Mouse (Mus musculus): ENCODE data around the gene Cdipt. TPM values are rescaled to one million over a fixed set of nuclear protein-coding genes. Genes with fewer than 3 reads are reported as not detected.

Cdipt gene
- polyA plus RNA-seq, 1 experiment from 2014 or later: 89.1 TPM

DNA sequence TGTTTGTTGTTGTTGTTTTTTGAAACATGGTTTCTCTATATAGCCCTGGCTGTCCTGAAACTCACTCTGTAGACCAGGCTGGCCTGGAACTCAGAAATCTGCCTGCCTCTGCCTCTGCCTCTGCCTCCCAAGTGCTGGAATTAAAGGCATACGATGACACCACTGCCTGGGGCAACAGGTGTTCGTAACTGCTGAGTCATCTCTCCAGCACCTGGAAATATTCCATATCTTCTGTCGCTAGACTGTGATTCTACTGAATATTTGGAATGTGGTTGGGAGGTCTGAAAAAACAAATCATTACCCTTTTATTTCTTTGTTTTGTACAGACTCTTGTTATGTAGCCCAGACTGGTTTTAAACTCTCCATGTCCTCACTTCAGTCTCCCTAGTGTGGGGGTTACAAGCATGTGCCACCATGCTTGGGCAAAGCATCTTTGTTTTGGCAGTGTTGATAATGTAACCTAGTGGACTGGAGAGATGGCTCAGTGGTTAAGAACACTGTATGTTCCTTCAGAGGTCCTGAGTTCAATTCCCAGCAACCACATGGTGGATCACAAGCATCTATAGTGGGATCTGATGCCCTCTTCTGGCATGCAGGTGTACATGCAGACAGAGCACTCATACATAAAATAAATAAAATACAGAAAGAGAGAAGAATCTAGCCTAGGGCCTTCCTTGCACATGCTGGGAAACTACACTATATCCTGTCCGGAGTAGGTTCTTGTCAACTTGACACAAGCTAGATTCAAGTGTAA is 28.6 kb downstream of the Cdipt start:
- no peak overlapping the region for H3K4me2 ChIP-seq (replicated peaks; ENCODE audit: low read depth, low read length)
- H3K36me3 ChIP-seq (ENCODE audit: control insufficient read depth, insufficient read depth, low read length): no peaks in the 10 kb centered on the region
- H3K27me3 ChIP-seq (ENCODE audit: control insufficient read depth, insufficient read depth, low read length): no peaks in the 10 kb centered on the region
- H3K4me3 ChIP-seq (ENCODE audit: low read length): no peak overlapping the region
- no peaks in the 10 kb centered on the region for H3K9me3 ChIP-seq (ENCODE audit: control insufficient read depth, low read length)
- ATAC-seq (ENCODE audit: low FRiP score, low TSS enrichment): no peak
- H3K4me1 ChIP-seq (ENCODE audit: control insufficient read depth, insufficient read depth, low read length): peaks cover 4% of the 10 kb centered on the region
- WGBS: 88% methylated on average over 4 of the region's 4 CpGs
- no peak overlapping the region for H3K9ac ChIP-seq (ENCODE audit: low read depth, low read length)
- no peak overlapping the region for H3K27ac ChIP-seq (ENCODE audit: low read depth, low read length)

DNA sequence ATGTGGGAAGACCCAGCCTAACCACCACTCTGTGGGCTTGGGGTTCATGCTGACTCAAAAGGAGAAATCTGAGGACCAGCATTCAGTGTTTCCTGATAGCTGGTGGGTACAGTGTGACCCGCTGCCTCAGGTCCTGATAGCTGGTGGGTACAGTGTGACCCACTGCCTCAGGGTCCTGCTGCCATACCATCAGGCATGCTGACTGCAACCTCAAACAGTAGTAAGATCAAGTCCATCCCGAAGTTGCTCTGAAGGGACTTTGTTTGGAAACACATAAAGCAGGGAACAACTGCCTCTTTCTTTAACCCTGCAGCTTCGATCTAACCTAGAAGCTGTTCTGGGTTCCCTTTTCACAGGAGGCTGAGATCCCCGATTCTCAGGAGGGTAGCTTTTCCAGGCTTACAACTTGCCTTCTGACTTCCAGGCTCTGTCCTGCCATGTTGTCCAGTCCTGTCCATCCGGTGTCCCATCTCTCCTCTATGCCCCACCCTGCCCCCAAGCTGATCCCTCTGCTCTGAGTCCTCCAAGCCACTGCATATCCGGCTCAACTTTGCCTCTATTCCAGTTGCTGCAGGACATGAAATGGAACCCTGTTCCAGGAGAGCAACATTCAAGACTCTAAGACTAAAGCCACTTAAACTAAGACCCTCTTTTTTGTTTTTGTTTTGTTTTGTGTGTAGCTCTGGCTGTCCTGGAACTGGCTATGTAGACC is 31.8 kb downstream of the Cdipt start:
- H3K36me3 ChIP-seq (ENCODE audit: control insufficient read depth, insufficient read depth, low read length): peaks cover 4% of the 10 kb centered on the region; the same call in 1 of the 2 replicates
- H3K27ac ChIP-seq (ENCODE audit: low read depth, low read length): no peak overlapping the region
- H3K4me2 ChIP-seq (replicated peaks; ENCODE audit: low read depth, low read length): no peak overlapping the region
- no peak for ATAC-seq (ENCODE audit: low FRiP score, low TSS enrichment)
- no peak overlapping the region for H3K9ac ChIP-seq (ENCODE audit: low read depth, low read length)
- 86% methylated on average over 6 of the region's 6 CpGs for WGBS
- no peak overlapping the region for H3K4me3 ChIP-seq (ENCODE audit: low read length)
- H3K4me1 ChIP-seq (ENCODE audit: control insufficient read depth, insufficient read depth, low read length): peaks cover 9% of the 10 kb centered on the region
- H3K9me3 ChIP-seq (ENCODE audit: control insufficient read depth, low read length): no peaks in the 10 kb centered on the region
- H3K27me3 ChIP-seq (ENCODE audit: control insufficient read depth, insufficient read depth, low read length): no peaks in the 10 kb centered on the region

DNA sequence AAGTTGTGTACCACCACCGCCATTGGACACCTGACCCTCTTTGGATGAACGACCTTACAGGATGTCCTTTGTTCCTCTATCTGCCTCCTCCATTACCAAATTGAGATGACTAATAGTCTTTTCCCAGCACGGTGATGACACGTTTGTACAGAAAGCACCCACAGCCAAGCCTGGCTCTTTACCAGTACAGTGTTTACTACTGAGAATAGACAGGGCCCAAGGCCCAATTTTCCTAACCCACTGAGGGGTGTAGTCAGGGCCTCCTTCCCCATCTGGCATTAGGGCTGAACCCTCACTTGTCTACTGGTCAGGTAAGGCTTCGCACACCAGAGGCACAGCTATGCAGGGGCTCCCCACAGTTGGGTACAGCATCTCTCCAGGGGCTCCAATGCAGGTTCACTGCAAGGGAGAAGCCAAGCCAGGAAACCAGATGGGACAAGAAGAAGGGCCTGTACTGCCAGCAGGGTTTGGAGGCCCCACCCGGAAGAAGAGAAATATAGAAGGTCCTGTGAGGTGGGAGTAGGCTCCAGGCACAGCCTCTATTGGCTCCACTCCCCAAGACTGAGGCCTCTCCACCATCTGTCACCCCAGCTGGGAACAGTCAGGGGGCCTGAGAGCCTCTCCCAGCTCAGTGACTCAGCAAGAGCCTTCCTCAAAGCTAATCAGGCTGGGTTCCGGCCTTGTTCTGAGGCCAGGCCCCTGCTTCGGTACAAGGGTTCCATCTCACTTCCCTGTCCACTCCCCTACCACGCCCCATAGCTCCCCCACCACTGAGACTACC is 32.7 kb downstream of the Cdipt start:
- peak overlapping the region; percentile 77; the same call in 1 of the 2 replicates for H3K27ac ChIP-seq (ENCODE audit: low read depth, low read length)
- H3K4me3 ChIP-seq (ENCODE audit: low read length): no peak overlapping the region
- peak; percentile 83 for ATAC-seq (ENCODE audit: low FRiP score, low TSS enrichment)
- H3K36me3 ChIP-seq (ENCODE audit: control insufficient read depth, insufficient read depth, low read length): peaks cover 10% of the 10 kb centered on the region; the same call in 1 of the 2 replicates
- peak overlapping the region; percentile 45 for H3K9ac ChIP-seq (ENCODE audit: low read depth, low read length)
- H3K27me3 ChIP-seq (ENCODE audit: control insufficient read depth, insufficient read depth, low read length): no peaks in the 10 kb centered on the region
- 46% methylated on average over 8 of the region's 9 CpGs for WGBS
- H3K4me1 ChIP-seq (ENCODE audit: control insufficient read depth, insufficient read depth, low read length): peaks cover 9% of the 10 kb centered on the region
- no peaks in the 10 kb centered on the region for H3K9me3 ChIP-seq (ENCODE audit: control insufficient read depth, low read length)
- H3K4me2 ChIP-seq (replicated peaks; ENCODE audit: low read depth, low read length): no peak overlapping the region

DNA sequence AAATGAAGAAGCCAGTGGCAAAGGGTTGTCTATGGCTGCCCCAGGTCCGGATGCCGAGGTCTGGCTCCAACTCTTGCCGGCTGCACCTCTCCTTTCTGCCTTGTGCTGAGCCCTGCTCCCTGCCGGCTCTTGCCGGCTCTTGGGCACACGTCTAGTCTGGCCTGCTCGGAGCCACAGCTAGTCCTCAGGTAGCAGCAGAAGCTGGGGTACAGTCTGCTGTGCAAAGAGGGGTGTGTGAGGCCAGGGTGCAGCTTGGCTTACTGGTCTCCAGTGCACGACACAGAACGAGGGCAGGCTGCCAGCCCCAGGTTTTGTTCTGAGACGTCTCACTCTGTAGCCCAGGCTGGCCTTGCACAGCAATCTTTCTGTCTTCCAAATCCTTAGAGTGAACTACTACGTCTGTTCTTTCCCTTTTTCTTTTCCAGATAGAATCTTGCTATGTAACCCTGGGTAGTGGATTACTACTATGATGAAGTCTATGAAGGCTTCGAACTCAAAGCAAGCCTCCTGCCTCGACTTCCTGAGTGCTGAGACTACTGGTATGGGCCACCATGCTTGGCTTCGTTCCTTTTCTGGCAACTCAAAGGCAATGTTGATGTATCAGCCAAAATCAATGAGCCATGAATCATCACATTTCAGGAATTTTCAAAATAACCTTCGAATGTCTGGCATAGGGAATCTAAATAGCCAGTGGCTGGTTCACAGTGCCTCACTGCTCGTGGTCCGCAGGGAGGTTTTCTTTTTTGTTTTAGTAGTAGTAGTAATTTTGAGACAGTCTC is 33.8 kb downstream of the Cdipt start:
- H3K4me2 ChIP-seq (replicated peaks; ENCODE audit: low read depth, low read length): no peak overlapping the region
- peaks cover 10% of the 10 kb centered on the region; the same call in 1 of the 2 replicates for H3K36me3 ChIP-seq (ENCODE audit: control insufficient read depth, insufficient read depth, low read length)
- H3K4me3 ChIP-seq (ENCODE audit: low read length): no peak overlapping the region
- no peak for ATAC-seq (ENCODE audit: low FRiP score, low TSS enrichment)
- H3K9me3 ChIP-seq (ENCODE audit: control insufficient read depth, low read length): no peaks in the 10 kb centered on the region
- WGBS: 76% methylated on average over 17 of the region's 17 CpGs
- H3K9ac ChIP-seq (ENCODE audit: low read depth, low read length): no peak overlapping the region
- H3K27me3 ChIP-seq (ENCODE audit: control insufficient read depth, insufficient read depth, low read length): no peaks in the 10 kb centered on the region
- H3K4me1 ChIP-seq (ENCODE audit: control insufficient read depth, insufficient read depth, low read length): peaks cover 12% of the 10 kb centered on the region
- H3K27ac ChIP-seq (ENCODE audit: low read depth, low read length): peak overlapping the region; percentile 77; the same call in 1 of the 2 replicates

DNA sequence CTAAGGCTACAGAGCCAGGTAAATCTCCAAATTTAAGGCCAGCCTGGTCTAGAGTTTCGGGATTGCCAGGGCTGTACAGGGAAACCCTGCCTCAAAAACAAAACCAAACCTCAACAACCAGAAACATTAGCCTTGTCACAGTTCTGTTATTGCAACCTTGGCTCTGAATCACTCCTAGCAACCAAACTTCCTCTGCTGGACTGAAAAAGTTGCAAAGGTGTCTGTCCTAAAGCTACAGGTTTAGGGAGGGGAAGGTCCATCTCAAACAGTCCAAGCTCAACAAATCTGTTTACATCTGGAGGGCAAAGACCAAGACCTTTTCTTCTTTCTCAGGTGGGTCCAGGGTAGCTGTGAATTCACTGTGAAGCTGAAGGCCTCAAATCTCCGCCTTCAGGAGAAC is 35.3 kb downstream of the Cdipt start:
- Histone ChIP-seq H3K4me3 (ENCODE audit: low read length) (no peak overlapping the region), H3K9ac (ENCODE audit: low read depth, low read length) (no peak overlapping the region)
- no peak for ATAC-seq (ENCODE audit: low FRiP score, low TSS enrichment)

DNA sequence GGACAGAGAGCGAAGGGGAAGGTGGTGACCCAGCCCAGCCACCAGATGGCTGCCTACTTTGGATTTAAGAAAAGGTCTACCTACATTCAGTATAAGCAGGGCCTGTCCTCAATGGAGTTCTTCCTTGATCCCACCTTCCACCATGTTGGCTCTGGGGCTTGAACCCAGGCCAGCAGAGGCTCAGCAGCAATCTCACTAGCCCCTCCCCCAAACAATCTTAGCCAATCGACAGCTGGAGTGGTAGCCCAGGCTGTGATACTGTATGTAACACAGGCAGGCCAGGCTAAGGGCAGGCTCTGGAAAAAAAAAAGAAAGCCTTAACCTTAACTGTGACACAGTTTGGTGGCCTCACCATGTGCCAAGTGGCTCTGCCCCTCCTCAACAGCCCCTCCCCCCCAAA is 36.0 kb downstream of the Cdipt start:
- no peak overlapping the region for H3K4me2 ChIP-seq (replicated peaks; ENCODE audit: low read depth, low read length)
- no peak overlapping the region for H3K9ac ChIP-seq (ENCODE audit: low read depth, low read length)
- H3K36me3 ChIP-seq (ENCODE audit: control insufficient read depth, insufficient read depth, low read length): peaks cover 17% of the 10 kb centered on the region
- H3K4me3 ChIP-seq (ENCODE audit: low read length): no peak overlapping the region
- no peak overlapping the region for H3K27ac ChIP-seq (ENCODE audit: low read depth, low read length)
- no peaks in the 10 kb centered on the region for H3K9me3 ChIP-seq (ENCODE audit: control insufficient read depth, low read length)
- H3K4me1 ChIP-seq (ENCODE audit: control insufficient read depth, insufficient read depth, low read length): peaks cover 24% of the 10 kb centered on the region
- no peaks in the 10 kb centered on the region for H3K27me3 ChIP-seq (ENCODE audit: control insufficient read depth, insufficient read depth, low read length)
- ATAC-seq (ENCODE audit: low FRiP score, low TSS enrichment): no peak
- 75% methylated on average over 2 of the region's 2 CpGs for WGBS

More for the DNA sequence above, 35.3 kb downstream of the Cdipt start:
- peaks cover 24% of the 10 kb centered on the region for H3K4me1 ChIP-seq (ENCODE audit: control insufficient read depth, insufficient read depth, low read length)
- no peak overlapping the region for H3K27ac ChIP-seq (ENCODE audit: low read depth, low read length)
- no peaks in the 10 kb centered on the region for H3K9me3 ChIP-seq (ENCODE audit: control insufficient read depth, low read length)
- no peak overlapping the region for H3K4me2 ChIP-seq (replicated peaks; ENCODE audit: low read depth, low read length)
- peaks cover 17% of the 10 kb centered on the region for H3K36me3 ChIP-seq (ENCODE audit: control insufficient read depth, insufficient read depth, low read length)
- H3K27me3 ChIP-seq (ENCODE audit: control insufficient read depth, insufficient read depth, low read length): no peaks in the 10 kb centered on the region
- WGBS: 98% methylated on average over 2 of the region's 2 CpGs

DNA sequence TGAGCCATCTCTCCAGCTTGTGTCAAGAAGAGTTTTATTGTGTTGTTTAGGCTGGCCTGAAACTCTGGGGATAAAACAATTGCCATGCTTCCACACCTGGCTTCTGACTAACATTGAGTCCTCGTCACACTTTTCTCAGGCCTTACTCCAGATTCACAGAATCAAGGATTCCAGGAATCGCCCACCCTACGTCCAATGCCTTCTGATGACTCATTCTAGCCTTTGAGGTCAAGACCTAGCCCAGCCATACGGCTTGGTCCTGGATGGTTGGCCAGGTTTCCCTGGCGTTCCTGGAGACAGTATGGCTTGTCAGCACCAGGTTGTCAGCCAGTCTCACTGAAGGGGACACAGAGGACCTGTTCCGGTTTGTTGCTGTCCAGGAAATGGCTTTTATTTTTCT is 36.7 kb downstream of the Cdipt start:
- no peak overlapping the region for H3K4me3 ChIP-seq (ENCODE audit: low read length)
- H3K36me3 ChIP-seq (ENCODE audit: control insufficient read depth, insufficient read depth, low read length): peaks cover 17% of the 10 kb centered on the region
- ATAC-seq (ENCODE audit: low FRiP score, low TSS enrichment): no peak
- peaks cover 25% of the 10 kb centered on the region for H3K4me1 ChIP-seq (ENCODE audit: control insufficient read depth, insufficient read depth, low read length)
- no peaks in the 10 kb centered on the region for H3K9me3 ChIP-seq (ENCODE audit: control insufficient read depth, low read length)
- H3K9ac ChIP-seq (ENCODE audit: low read depth, low read length): no peak overlapping the region
- no peak overlapping the region for H3K4me2 ChIP-seq (replicated peaks; ENCODE audit: low read depth, low read length)
- H3K27ac ChIP-seq (ENCODE audit: low read depth, low read length): no peak overlapping the region
- no peaks in the 10 kb centered on the region for H3K27me3 ChIP-seq (ENCODE audit: control insufficient read depth, insufficient read depth, low read length)
- 83% methylated on average over 6 of the region's 6 CpGs for WGBS

DNA sequence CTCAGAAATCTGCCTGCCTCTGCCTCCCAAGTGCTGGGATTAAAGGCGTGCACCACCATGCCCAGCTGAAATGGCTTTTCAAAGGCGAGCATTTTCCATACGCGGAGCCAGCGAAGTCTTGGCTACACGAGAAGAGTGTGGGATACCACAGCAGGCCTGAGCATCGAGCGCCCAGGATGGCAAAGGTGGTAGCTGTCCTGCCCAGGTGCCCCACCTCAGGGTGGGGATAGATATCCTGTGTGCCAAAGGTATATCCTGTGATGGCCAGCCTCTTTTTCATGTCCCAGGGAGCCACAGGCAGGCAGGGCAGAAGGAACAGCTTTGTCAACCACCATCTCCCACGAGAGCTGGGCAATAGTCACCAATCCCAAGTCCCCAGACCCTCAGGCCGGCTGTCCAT is 37.1 kb downstream of the Cdipt start:
- Histone ChIP-seq H3K27me3 (ENCODE audit: control insufficient read depth, insufficient read depth, low read length) (no peaks in the 10 kb centered on the region), H3K27ac (ENCODE audit: low read depth, low read length) (no peak overlapping the region), H3K4me3 (ENCODE audit: low read length) (no peak overlapping the region), H3K4me1 (ENCODE audit: control insufficient read depth, insufficient read depth, low read length) (peaks cover 29% of the 10 kb centered on the region), H3K9ac (ENCODE audit: low read depth, low read length) (no peak overlapping the region), H3K9me3 (ENCODE audit: control insufficient read depth, low read length) (no peaks in the 10 kb centered on the region), H3K36me3 (ENCODE audit: control insufficient read depth, insufficient read depth, low read length) (peaks cover 17% of the 10 kb centered on the region), H3K4me2 (replicated peaks; ENCODE audit: low read depth, low read length) (no peak overlapping the region)
- ATAC-seq (ENCODE audit: low FRiP score, low TSS enrichment): no peak
- WGBS: 93% methylated on average over 10 of the region's 10 CpGs
